Mouse (Mus musculus): ENCODE results near the gene 9430007A20Rik.
"Not testable (repeated sequence)": the region's sequence is repeated elsewhere in the genome, so short reads cannot be mapped to it uniquely, and the experiment has no call there.

The 9430007A20Rik gene

GRCm38 (mm10) chr4:144519522-144519921, at the start of gene 9430007A20Rik:
TSS of gene 9430007A20Rik (plus strand) at chr4:144519822.
- in situ Hi-C loops (cut with MboI, MseI): no loop called here

GRCm38 (mm10) chr4:144493331-144493730, 26.3 kb upstream of the 9430007A20Rik start:
- in situ Hi-C loops (cut with MboI, MseI): no loop called here

- in situ Hi-C loops (cut with MboI, MseI): no loop called here
Measured at GRCm38 (mm10) chr4:144506518-144506917, 13.1 kb upstream of the 9430007A20Rik start.

GRCm38 (mm10) chr4:144544689-144545088, 25.1 kb downstream of the 9430007A20Rik start:
- in situ Hi-C loops (cut with MboI, MseI): no loop called here

- in situ Hi-C loops (cut with MboI, MseI): not testable (repeated sequence)
Measured at GRCm38 (mm10) chr4:144545339-144545738, 25.7 kb downstream of the 9430007A20Rik start.

- in situ Hi-C loops (cut with MboI, MseI): no loop called here
Measured at GRCm38 (mm10) chr4:144551156-144551555, 31.5 kb downstream of the 9430007A20Rik start.

GRCm38 (mm10) chr4:144559792-144560191, 40.2 kb downstream of the 9430007A20Rik start:
- in situ Hi-C loops (cut with MboI, MseI): no loop called here

- in situ Hi-C loops (cut with MboI, MseI): no loop called here
Measured at GRCm38 (mm10) chr4:144561205-144561604, 41.6 kb downstream of the 9430007A20Rik start.

- in situ Hi-C loops (cut with MboI, MseI): no loop called here
Measured at GRCm38 (mm10) chr4:144565034-144565433, 45.4 kb downstream of the 9430007A20Rik start, which contains the start of gene Gm13124. TSS of gene Gm13124 (minus strand) at chr4:144565134.

- in situ Hi-C loops (cut with MboI, MseI): no loop called here
Measured at GRCm38 (mm10) chr4:144567752-144568151, 48.1 kb downstream of the 9430007A20Rik start.
